Mouse (Mus musculus) neural tube, embryonic 13.5 days (tissue): ENCODE results near the gene 4933428M09Rik. TPM values are rescaled to one million over a fixed set of nuclear protein-coding genes. Genes with fewer than 3 reads are reported as not detected.
"Not testable (repeated sequence)": the region's sequence is repeated elsewhere in the genome, so short reads cannot be mapped to it uniquely, and the experiment has no call there.

Source experiments
- ATAC-seq: fragments of 200-750 bp; cut with Nextera tagmentation; 2 replicates; pipeline ENCODE4 v1.8.0; 2017; ENCODE audit warnings: low read depth, mild to moderate bottlenecking, moderate TSS enrichment, moderate library complexity
- H3K27ac ChIP-seq: fragments of 300-500 bp; sonication (generic); replicated peaks from 2 replicates; pipeline ENCODE4 v1.5.1; 2015; ENCODE audit warnings: moderate library complexity, mild to moderate bottlenecking, inconsistent platforms
- H3K27me3 ChIP-seq: fragments of 300-500 bp; sonication (generic); 2 replicates; pipeline ENCODE4 v1.6.1; 2015; ENCODE audit warnings: mild to moderate bottlenecking, inconsistent platforms
- H3K36me3 ChIP-seq: fragments of 300-500 bp; sonication (generic); 2 replicates; pipeline ENCODE4 v1.6.1; 2015; ENCODE audit warnings: mild to moderate bottlenecking, inconsistent platforms
- H3K4me1 ChIP-seq: fragments of 300-500 bp; sonication (generic); replicated peaks from 2 replicates; pipeline ENCODE4 v1.6.1; 2015; ENCODE audit warnings: inconsistent platforms
- H3K4me2 ChIP-seq: fragments of 300-500 bp; sonication (generic); 2 replicates; pipeline ENCODE4 v1.6.1; 2015; ENCODE audit warnings: inconsistent platforms, mild to moderate bottlenecking, moderate library complexity
- H3K4me3 ChIP-seq: fragments of 300-500 bp; sonication (generic); 2 replicates; pipeline ENCODE4 v1.5.1; 2015; ENCODE audit warnings: mild to moderate bottlenecking, inconsistent platforms
- H3K9ac ChIP-seq: fragments of 300-500 bp; sonication (generic); 2 replicates; pipeline ENCODE4 v1.6.1; 2015; ENCODE audit warnings: moderate library complexity, mild to moderate bottlenecking, inconsistent platforms
- H3K9me3 ChIP-seq: fragments of 300-500 bp; sonication (generic); 2 replicates; pipeline ENCODE4 v1.6.1; 2016; ENCODE audit warnings: inconsistent platforms
- WGBS: fragments of 180-500 bp; shearing (Covaris S2); methylation state at CpG from one replicate; pipeline ENCODE4 v1.1.7; 2015; 5-methylcytosine and 5-hydroxymethylcytosine counted together
- polyA plus RNA-seq: library from polyadenylated mRNA; unstranded; fragments of >200 nt; fragmentation: Nextera tagmentation; extraction: Ambion mirVana; gene quantifications from 2 replicates; pipeline ENCODE4 v1.2.1, GENCODE M21; 2015

The 4933428M09Rik gene
- not detected in 2 replicates for polyA plus RNA-seq

DNA sequence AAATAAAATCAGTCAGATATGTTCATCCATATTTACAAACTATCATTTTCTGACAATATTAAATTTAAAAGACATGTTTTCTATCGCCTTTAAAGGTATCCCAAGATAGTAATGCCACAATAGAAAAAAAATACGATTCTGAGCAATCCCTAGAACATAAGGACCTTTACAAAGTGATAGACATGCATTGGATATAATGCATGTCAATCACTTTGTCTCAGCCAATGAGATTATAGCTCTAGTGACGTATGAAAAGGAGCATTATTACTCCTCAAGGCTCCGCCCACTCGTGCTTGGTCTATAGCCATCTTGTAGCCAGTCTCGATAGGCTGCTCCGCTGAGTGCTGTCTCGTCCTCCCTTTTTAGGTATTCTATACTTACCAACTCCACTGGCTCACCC, at the start of gene 4933428M09Rik:
Gene 4933428M09Rik, plus strand, starts transcription at position 301 of the 400 bp plus-strand sequence.
- WGBS = 88% methylated on average over 8 of the region's 8 CpGs
- H3K4me2 ChIP-seq = no peak within 1 kb of the TSS
- no peak within 1 kb of the TSS for H3K27ac ChIP-seq
- no peaks in the 10 kb centered on the region for H3K36me3 ChIP-seq
- H3K27me3 ChIP-seq = no peaks in the 10 kb centered on the region
- H3K4me1 ChIP-seq = no peaks in the 10 kb centered on the region
- no peaks in the 10 kb centered on the region for H3K9me3 ChIP-seq
- no peak within 1 kb of the TSS for H3K9ac ChIP-seq
- no peak within 1 kb of the TSS for H3K4me3 ChIP-seq
- no peak for ATAC-seq

GRCm38 (mm10) chrX:139134031-139134430, 45.0 kb upstream of the 4933428M09Rik start:
- WGBS = 63% methylated on average over 4 of the region's 4 CpGs
- Histone ChIP-seq H3K9me3 (no peaks in the 10 kb centered on the region), H3K4me2 (no peak overlapping the region), H3K27ac (no peak overlapping the region), H3K36me3 (no peaks in the 10 kb centered on the region), H3K4me1 (no peaks in the 10 kb centered on the region), H3K4me3 (no peak overlapping the region), H3K9ac (no peak overlapping the region), H3K27me3 (no peaks in the 10 kb centered on the region)
- ATAC-seq = no peak

DNA sequence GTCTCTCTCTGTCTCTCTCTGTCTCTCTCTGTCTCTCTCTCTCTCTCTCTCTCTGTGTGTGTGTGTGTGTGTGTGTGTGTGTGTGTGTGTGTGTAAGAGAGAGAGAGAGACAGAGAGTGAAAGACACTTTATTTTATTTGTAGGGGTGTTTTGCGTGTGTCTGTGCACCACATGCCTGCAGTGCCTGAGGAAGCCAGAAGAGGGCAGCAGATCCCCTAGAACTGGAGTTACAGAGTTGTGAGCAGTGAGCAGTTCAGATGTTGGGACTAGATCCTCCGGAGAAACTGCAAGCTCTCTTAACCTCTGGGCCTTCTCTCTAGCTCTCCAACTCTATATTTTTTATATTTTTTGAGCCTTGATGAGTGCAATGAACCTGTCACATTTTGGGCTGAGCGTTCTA, 12.5 kb downstream of the 4933428M09Rik start:
- not testable (repeated sequence) for H3K9me3 ChIP-seq, H3K36me3 ChIP-seq, H3K4me1 ChIP-seq, H3K4me2 ChIP-seq, H3K27me3 ChIP-seq, H3K9ac ChIP-seq, H3K27ac ChIP-seq, ATAC-seq, H3K4me3 ChIP-seq
- WGBS = 97% methylated on average over 3 of the region's 3 CpGs

DNA sequence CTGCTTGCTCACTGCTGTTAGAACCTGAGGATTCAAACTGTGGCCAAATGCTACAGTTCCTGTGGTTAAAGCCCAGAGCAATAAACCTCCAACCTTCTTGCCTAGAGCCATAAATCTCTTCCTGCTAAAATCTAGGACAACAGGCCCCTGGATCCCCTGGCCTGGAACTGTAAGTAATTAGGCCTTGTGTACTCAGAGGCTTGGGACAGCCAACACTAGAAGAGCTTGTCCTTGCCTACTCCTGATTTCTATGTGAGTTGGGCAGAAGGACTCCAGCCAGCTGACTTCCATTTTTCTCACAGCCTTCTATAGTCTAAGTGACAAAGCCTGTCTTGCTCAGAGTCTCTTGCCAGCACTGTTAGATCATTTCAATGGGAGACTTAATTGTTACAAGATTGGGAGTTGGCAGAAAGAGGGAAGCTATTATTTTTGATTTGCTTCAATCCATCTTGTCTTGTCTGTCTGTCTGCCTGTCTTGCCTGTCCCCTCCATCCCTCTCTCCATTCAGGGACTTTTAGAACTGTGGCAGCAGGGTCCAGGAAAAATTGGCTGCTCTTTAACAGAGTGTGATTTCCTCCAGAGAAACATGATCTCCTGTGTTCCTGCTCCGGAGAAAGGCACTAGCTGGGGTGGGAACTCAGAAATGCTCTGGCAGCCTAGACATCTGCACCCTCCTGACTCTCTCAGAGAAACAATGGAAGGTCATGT, 15.7 kb downstream of the 4933428M09Rik start:
- Histone ChIP-seq H3K27ac (no peak overlapping the region), H3K9me3 (no peaks in the 10 kb centered on the region), H3K4me3 (no peak overlapping the region), H3K4me1 (no peaks in the 10 kb centered on the region), H3K36me3 (no peaks in the 10 kb centered on the region), H3K4me2 (no peak overlapping the region), H3K9ac (no peak overlapping the region), H3K27me3 (no peaks in the 10 kb centered on the region)
- 52% methylated on average over 1 of the region's 1 CpGs for whole genome bisulfite sequencing
- no peak; the same call in 1 of the 2 replicates for ATAC-seq

DNA sequence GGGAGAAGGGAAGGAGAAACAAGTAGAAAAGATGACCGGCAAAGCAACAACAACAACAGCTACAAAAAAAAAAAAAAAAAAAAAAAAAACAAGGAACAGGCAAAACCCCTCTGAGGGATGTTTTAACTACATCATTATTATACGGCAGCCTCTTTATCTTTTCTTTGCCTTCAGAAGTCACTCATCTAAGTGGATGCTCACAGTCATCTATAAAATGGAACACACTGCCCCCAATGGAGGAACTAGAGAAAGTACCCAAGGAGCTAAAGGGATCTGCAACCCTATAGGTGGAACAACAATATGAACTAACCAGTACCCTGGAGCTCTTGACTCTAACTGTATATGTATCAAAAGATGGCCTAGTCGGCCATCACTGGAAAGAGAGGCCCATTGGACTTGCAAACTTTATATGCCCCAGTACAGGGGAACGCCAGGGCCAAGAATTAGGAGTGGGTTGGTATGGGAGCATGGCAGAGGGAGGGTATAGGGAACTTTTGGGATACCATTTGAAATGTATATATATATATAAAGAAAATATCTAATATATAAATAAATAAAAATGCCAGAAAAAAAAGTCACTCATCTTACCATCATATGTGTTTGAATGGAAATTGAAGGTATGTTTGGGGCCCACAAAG, 30.3 kb downstream of the 4933428M09Rik start:
- ATAC-seq = peak; percentile 56
- not testable (repeated sequence) for H3K27ac ChIP-seq, H3K4me1 ChIP-seq, H3K9me3 ChIP-seq, H3K36me3 ChIP-seq, H3K9ac ChIP-seq
- peak overlapping the region; percentile 45; the same call in 1 of the 2 replicates for H3K4me3 ChIP-seq
- WGBS = 84% methylated on average over 4 of the region's 4 CpGs
- H3K4me2 ChIP-seq = peak overlapping the region; percentile 63
- H3K27me3 ChIP-seq = peaks cover 19% of the 10 kb centered on the region

DNA sequence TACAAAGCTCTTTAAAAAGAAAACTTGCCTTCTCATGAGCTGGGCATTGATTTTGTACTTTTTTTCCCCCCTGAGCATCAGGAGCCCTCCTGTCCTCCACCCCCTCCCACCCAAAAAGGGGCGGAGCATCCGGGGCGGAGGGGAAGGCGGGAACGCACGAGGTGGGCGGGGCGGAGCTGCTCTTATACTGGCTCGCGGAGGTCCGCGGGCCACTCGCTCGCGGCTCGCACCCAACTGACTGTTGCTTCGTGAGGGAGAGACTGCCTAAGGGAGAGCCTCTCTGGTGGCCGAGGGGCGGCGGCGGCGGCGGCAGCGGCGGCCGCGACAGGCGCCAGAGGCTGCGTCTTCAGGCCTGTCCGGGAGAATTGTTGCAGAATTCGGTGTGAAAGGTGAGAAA, 30.8 kb downstream of the 4933428M09Rik start, which contains the start of gene Mum1l1:
Gene Mum1l1, plus strand, starts transcription at position 214 of the 397 bp plus-strand sequence.
- Histone ChIP-seq H3K9ac (peak within 1 kb of the TSS; percentile 46; the same call in 1 of the 2 replicates), H3K36me3 (no peaks in the 10 kb centered on the region)
- 18% methylated on average over 31 of the region's 31 CpGs for WGBS

GRCm38 (mm10) chrX:139214765-139215164, 35.7 kb downstream of the 4933428M09Rik start:
- WGBS = 58% methylated on average over 4 of the region's 4 CpGs
- Histone ChIP-seq H3K9me3 (no peaks in the 10 kb centered on the region), H3K27me3 (peaks cover 25% of the 10 kb centered on the region), H3K36me3 (no peaks in the 10 kb centered on the region), H3K4me2 (no peak overlapping the region), H3K4me3 (no peak overlapping the region), H3K4me1 (no peaks in the 10 kb centered on the region), H3K27ac (no peak overlapping the region), H3K9ac (no peak overlapping the region)
- no peak for ATAC-seq

More for the DNA sequence above, 30.8 kb downstream of the 4933428M09Rik start, which contains the start of gene Mum1l1:
- Histone ChIP-seq H3K4me2 (peak within 1 kb of the TSS; percentile 63), H3K27ac (no peak within 1 kb of the TSS), H3K4me1 (no peaks in the 10 kb centered on the region), H3K27me3 (peaks cover 20% of the 10 kb centered on the region), H3K9me3 (no peaks in the 10 kb centered on the region), H3K4me3 (peak within 1 kb of the TSS; percentile 45)
- ATAC-seq = peak; percentile 90

DNA sequence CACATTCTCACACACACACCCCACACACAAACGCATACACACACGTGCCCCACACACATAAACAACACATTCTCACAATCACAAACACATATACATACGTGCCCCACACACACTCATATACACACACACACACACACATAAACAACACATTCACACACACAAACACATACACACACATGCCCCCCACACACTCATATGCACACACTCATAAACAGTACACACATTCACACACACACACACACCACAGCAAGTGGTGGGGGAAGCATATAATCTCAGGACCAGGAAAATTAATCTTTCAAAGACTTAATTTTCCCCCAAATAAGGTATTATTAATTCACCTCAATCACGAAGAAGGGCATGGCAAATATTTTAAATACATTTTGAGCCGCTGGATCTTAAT, 37.4 kb downstream of the 4933428M09Rik start:
- ATAC-seq = no peak; the same call in 1 of the 2 replicates
- Histone ChIP-seq H3K27ac (no peak overlapping the region), H3K9ac (no peak overlapping the region), H3K9me3 (no peaks in the 10 kb centered on the region), H3K4me2 (peak overlapping the region; percentile 57), H3K36me3 (no peaks in the 10 kb centered on the region), H3K27me3 (peaks cover 21% of the 10 kb centered on the region), H3K4me3 (no peak overlapping the region), H3K4me1 (no peaks in the 10 kb centered on the region)
- WGBS = 71% methylated on average over 5 of the region's 5 CpGs

- Histone ChIP-seq H3K9me3 (no peaks in the 10 kb centered on the region), H3K4me1 (no peaks in the 10 kb centered on the region), H3K4me3 (peak overlapping the region; percentile 37), H3K36me3 (no peaks in the 10 kb centered on the region), H3K4me2 (peak overlapping the region; percentile 57), H3K9ac (peak overlapping the region; percentile 60), H3K27me3 (peaks cover 21% of the 10 kb centered on the region), H3K27ac (no peak overlapping the region)
- 16% methylated on average over 22 of the region's 22 CpGs for WGBS
- ATAC-seq = peak; percentile 95
Observed at GRCm38 (mm10) chrX:139216991-139217593, 38.1 kb downstream of the 4933428M09Rik start.

DNA sequence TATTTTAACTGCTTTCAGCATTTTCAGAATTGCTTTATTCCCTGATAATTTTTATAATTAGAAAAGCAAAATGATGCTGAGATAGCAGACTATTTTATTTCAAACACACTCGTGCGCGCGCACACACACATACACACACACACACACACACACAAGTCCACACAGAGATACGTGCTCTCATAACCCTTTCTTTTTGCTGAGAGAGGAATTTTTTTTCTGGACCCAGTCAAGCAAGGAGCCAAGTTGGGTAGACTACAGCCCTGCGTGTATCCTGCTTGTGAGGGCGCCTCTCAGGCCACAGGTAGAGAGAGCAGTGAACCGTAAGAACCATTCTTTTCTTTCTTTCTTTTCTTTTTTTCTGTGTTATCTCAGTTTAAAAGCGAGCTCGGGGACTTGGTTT, 38.7 kb downstream of the 4933428M09Rik start:
- Histone ChIP-seq H3K4me3 (peak overlapping the region; percentile 37), H3K36me3 (no peaks in the 10 kb centered on the region), H3K9me3 (no peaks in the 10 kb centered on the region), H3K27me3 (peaks cover 15% of the 10 kb centered on the region), H3K4me2 (peak overlapping the region; percentile 57), H3K27ac (no peak overlapping the region), H3K4me1 (no peaks in the 10 kb centered on the region), H3K9ac (peak overlapping the region; percentile 60; the same call in 1 of the 2 replicates)
- 60% methylated on average over 10 of the region's 10 CpGs for WGBS
- peak; percentile 60; the same call in 1 of the 2 replicates for ATAC-seq

DNA sequence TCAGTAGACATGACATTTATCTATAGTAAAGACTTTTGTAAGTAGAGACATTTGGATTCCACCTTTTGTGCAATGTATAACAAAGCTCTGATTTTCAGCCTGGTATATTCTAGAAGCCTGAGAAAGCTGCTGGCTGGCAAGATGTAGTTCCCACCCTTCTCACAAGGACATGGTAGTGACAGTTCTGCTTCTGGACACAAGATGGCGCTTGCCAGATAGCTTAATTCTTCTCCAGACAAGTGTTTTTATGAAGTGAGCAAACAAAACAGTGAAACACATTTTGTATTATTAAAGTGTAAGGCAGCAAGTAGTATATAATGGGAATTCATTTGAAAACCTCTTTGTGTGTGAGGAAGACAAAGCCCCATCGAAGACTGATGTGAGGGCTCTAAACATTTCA, 40.0 kb downstream of the 4933428M09Rik start:
- Histone ChIP-seq H3K4me1 (no peaks in the 10 kb centered on the region), H3K4me3 (no peak overlapping the region), H3K9me3 (no peaks in the 10 kb centered on the region), H3K4me2 (no peak overlapping the region), H3K27me3 (peaks cover 6% of the 10 kb centered on the region), H3K9ac (no peak overlapping the region), H3K36me3 (no peaks in the 10 kb centered on the region), H3K27ac (no peak overlapping the region)
- 26% methylated on average over 2 of the region's 2 CpGs for whole genome bisulfite sequencing
- no peak; the same call in 1 of the 2 replicates for ATAC-seq

- Histone ChIP-seq H3K4me3 (no peak overlapping the region), H3K36me3 (no peaks in the 10 kb centered on the region), H3K9ac (no peak overlapping the region), H3K27ac (no peak overlapping the region), H3K4me2 (no peak overlapping the region), H3K4me1 (no peaks in the 10 kb centered on the region), H3K27me3 (no peaks in the 10 kb centered on the region; the same call in 1 of the 2 replicates), H3K9me3 (no peaks in the 10 kb centered on the region)
- no peak for ATAC-seq
- WGBS = 83% methylated on average over 4 of the region's 4 CpGs
Observed at GRCm38 (mm10) chrX:139220830-139221229, 41.8 kb downstream of the 4933428M09Rik start.
